Mouse (Mus musculus) thymus, postnatal 10 days (tissue): ENCODE results near the gene Srxn1.

ENCODE experiments used
- DNase-seq, 2 experiments: peaks; one replicate each; pipeline ENCODE4 v3.0.0; 2021; ENCODE audit warnings: low spot score in 2 of 2

Srxn1 gene

DNA sequence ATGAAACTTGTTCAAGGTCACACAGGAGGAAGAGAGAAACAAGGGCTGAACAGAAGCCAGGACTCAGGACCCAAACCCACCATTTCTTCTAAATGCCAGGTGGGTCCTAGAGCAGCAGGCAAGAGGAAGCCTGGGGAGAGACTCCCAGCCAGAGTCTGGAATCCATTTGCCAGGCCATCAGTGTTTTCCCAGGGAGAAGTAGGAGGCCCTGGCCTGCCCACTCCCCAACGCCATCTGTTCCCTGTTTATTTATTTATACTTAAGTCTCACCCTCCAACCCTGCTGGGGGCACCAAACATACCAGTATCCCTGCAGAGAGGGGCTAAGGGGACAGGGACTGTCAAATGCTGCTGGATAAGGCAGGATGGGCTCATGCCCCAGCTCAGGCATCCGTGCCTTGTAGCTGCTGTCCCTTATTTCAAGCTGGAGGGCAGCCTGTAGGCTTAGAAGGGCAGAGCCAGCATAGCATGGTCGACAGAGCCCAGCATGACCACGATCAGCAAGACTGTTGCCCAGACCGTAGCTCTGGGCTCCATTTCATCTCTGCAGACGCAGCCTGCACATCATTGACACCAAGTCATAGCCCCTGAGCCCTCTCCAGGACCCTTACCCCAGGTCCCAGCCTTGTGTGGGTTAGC, 14.0 kb downstream of the Srxn1 start:
- DNase-seq, result no peak

DNA sequence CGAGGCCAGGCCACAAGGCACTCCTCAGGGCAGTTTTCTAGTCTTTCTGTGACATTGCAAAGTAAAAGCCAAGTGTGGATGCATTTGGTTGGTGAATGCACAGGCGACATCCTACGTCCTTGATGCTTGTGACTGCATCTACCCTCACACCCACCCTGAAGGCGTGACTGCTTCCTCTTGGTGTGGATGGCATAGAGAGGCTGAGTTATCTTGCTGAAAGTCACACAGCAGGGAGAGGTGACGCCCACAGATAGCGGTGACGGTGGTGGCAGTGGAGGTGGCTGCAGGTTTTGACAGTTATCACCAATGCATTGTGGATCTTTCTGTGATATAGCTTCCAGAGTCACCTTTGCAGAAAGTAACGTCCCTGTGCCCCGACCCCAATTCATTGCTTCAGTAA, 17.6 kb downstream of the Srxn1 start:
- DNase-seq, result no peak

DNA sequence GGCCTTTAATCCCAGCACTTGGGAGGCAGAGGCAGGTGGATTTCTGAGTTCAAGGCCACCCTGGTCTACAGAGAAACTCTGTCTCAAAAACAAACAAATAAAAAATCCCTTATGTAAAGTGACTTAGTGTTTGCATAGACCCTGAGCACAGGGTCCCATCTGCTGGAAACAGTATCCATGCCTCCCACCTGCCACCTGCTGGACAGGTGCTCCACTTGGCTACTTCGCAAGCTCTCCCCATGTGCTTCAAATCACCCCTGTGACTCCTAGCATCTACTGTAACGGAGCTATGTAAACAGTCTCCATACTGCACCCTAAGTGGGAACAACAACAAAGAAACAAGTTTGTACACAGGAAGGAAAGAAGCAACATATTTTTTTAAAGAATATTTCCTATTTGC, 23.3 kb downstream of the Srxn1 start:
- DNase-seq, result no peak

DNA sequence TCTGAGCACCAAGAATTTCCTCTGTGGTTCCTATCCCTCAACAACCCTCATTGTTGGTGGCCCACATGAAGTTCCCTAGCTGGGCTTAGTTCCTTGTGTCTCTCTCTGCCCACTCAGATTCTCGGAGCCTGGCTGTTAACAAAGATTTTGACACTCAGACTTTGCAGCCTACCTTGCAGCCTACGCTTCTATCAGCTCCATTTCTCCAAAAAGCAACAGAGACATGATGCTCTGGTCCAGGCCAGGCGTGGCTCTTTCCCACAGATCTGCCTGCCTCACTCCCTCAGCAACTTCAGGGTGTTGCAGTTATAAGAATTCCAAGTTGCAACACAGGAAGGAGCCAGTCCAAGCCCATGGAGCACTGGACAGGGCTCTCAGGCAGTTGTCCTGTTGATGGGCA, 24.5 kb downstream of the Srxn1 start:
- no peak for DNase-seq

- DNase-seq, result no peak
Observed at GRCm38 (mm10) chr2:152132016-152132415, 26.7 kb downstream of the Srxn1 start.

DNA sequence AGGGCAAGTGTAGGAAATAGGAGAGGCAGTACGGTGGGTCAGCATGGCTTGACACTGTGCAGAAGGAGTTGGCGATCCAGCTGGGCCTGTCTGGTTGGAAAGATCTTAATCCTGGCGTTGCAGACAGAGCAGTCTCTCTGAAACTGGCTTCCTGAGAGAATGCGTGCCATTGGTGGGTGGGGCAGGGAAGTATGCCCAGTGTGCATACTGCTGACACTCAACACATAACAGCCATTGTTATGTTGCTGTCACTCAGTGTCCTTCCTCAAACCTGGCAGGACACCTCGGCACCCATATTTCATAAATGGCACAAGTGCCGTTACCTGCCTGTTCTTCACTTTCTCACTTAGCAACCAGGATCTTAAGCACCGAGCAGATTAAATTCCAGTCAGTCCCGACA, 27.4 kb downstream of the Srxn1 start:
- DNase-seq, result no peak

GRCm38 (mm10) chr2:152139191-152139987, 34.1 kb downstream of the Srxn1 start:
- DNase-seq, result no peak

DNA sequence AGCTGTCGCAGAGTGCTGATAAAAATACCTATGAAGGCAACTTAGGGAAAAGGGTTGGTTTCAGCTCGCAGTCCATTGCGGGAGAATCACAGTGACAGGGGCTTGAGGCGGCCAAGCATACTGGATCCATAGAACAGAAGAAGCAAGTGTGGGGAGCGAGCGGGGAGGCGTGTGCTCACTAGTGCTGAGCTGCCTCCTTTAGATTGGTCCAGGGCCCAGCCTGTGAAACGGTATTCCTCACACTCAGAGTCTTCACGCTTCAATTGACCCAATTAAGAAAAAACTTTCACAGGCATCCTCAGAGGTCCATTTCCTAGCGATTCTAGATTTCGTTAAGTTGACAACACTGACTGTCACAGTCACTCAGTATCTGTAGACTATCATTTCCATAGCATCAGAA, 35.6 kb downstream of the Srxn1 start:
- DNase-seq, result no peak

DNA sequence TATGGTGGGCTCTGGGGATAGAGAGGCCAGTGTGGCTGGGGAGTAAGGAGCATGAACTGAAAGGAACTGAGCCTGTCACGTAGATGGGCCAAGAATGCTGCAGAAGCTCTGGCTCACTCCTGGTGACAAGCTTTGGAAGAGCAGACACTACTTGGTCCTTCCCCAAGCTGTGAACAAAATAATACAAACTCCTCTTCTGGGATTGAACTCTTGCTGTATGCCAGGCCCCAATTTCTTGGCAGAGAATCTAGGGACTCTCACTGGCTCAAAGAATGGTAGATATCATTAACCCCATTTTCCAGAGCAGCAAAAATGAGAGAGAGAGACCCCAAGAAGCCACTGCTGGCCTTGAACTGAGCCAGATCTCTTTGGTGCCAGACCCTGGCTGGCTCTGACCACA, 36.2 kb downstream of the Srxn1 start:
- no peak for DNase-seq

DNA sequence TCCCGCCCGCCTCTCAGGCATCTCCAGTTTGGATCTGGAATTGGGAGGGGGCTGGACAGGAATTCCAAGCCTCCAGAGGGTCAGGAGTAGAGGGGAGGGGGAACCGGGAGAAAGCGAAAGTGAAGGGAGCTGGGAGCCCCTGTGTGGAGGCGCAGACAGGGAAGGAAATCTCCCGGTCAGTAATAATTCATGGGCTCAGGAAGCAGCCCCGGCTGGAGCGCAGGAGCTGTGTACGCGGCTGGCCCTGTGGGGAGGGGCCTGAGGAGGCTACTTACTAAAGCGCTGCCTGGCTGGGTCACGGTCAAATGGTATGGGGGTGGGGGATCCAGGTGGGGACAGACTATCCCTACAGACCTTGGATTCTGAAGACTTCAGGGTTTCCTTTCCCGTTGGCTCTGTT, 36.7 kb downstream of the Srxn1 start:
- DNase-seq, result no peak

GRCm38 (mm10) chr2:152142571-152142970, 37.3 kb downstream of the Srxn1 start:
- no peak for DNase-seq

- DNase-seq, result no peak
Observed at GRCm38 (mm10) chr2:152143279-152144157, 38.2 kb downstream of the Srxn1 start, which contains the start of gene Tcf15. TSS of gene Tcf15 (plus strand) at chr2:152143561.

- DNase-seq, result no peak
Observed at GRCm38 (mm10) chr2:152144158-152144450, 38.8 kb downstream of the Srxn1 start.

GRCm38 (mm10) chr2:152144501-152144900, 39.2 kb downstream of the Srxn1 start:
- no peak for DNase-seq

GRCm38 (mm10) chr2:152145711-152146110, 40.4 kb downstream of the Srxn1 start:
- no peak for DNase-seq

DNA sequence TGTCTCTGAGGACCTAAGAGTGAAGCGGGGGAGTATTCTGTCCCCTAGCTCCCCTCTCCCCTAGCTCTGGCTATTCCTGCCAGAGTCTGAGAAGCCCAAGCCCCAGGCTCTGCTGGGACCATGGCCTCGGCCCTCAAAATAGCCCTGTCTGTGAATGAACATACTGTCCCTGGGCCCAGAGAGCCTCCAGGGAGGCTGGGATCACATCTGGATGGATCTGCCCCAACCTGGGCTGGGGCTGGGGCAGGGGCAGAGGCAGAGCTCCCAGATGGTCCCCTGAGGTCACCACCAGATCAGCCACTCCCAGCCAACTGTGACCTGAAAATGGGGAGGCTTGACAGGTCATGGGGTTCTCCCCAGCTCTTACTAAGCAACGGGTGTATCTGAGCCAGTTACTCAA, 41.8 kb downstream of the Srxn1 start:
- DNase-seq, result no peak

GRCm38 (mm10) chr2:152148675-152149074, 43.4 kb downstream of the Srxn1 start:
- no peak for DNase-seq

DNA sequence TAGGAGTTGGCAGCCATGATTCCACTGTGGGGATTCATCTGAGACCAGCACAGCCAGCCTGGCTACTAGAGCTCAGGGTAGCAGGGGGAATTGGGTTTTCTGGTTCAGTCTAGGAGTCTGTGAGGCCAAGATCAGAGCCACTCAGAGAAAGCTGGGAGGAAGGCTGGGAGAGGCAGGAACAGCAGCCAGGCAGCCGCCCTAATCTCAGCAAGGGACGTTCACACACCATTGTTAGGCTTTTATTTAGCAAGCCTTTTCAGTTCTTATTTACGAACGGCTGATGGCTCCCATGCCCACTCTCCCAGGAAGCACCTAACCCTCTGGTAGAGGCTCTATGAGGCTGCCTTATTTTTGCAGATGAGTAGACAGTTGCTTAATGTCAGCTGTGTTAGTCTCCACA, 44.6 kb downstream of the Srxn1 start:
- no peak for DNase-seq

DNA sequence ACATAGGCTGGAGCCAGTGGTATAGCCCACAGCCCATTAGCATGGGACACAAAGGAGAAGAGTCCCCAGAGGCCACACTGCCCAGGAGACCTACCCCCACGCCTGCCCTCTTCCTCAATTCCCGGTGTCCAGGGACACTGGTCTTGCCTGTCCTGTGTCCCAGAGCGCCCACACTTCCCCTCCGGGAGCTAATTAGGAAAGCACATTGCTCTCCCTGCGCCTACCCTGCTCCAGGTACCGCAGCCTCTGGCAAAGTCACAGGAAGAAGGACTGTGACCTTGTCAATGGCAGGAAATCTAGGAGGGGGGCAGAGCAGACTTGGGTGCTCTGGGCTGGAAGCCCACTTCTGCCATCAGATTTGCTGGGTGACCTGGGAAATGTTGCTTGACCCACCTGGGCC, 45.1 kb downstream of the Srxn1 start:
- no peak for DNase-seq

DNA sequence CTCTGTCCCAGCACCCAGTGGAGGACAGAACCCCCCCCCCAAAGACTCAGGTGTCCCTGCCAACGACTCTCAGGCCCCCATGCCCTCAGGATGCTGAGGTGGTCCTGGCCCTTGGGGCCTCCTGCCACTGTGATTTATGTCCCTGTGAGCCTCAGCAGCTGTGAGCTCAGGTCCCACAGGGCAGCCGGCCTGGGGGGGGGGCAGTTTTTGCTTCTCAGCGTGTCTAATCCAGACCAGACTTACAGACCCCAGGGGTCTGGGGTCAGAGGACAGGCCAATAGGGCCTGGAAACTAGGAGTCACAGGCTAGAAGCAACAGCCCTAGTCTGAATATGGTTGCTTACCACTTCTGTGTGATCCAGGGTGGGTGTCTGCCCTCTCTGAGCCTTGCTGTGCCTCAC, 48.0 kb downstream of the Srxn1 start:
- no peak for DNase-seq

- no peak for DNase-seq
Observed at GRCm38 (mm10) chr2:152155414-152156208, 50.3 kb downstream of the Srxn1 start.

- no peak for DNase-seq
Observed at GRCm38 (mm10) chr2:152156471-152156870, 51.2 kb downstream of the Srxn1 start.
